Mouse (Mus musculus) brown adipose tissue, adult 24 weeks (tissue): ENCODE measurements around the gene Agrn. TPM values are rescaled to one million over a fixed set of nuclear protein-coding genes. Genes with fewer than 3 reads are reported as not detected.
A peak's percentile ranks its signal among the peaks of the same experiment; 100 is the strongest.
"Not testable (repeated sequence)": the region's sequence is repeated elsewhere in the genome, so short reads cannot be mapped to it uniquely, and the experiment has no call there.

ENCODE experiments used
- H3K27ac ChIP-seq: fragments of 200-500 bp; replicated peaks from 2 replicates; pipeline ENCODE4 v1.5.1; 2012; ENCODE audit warnings: low read depth, mild to moderate bottlenecking, low read length
- H3K4me1 ChIP-seq: fragments of 200-500 bp; 2 replicates; pipeline ENCODE4 v1.6.1; 2012; ENCODE audit warnings: low read length, mixed read lengths; ENCODE audit not compliant: control insufficient read depth, insufficient read depth, insufficient read length
- H3K4me3 ChIP-seq: fragments of 200-500 bp; 2 replicates; pipeline ENCODE4 v1.5.1; 2012; ENCODE audit warnings: low read depth, mild to moderate bottlenecking, low read length, moderate library complexity; ENCODE audit not compliant: insufficient read depth
- polyA plus RNA-seq: library from polyadenylated mRNA; stranded (reverse); fragments of >200 nt; gene quantifications from 2 replicates; pipeline ENCODE4 v1.2.4, GENCODE M21; 2012; ENCODE audit not compliant: missing spikeins, insufficient read depth, insufficient read length

The Agrn gene
- polyA plus RNA-seq, 1 experiment, result 9.5 TPM

- Histone ChIP-seq H3K27ac (peak overlapping the region; percentile 65; the same call in 1 of the 2 replicates), H3K4me3 (no peak overlapping the region), H3K4me1 (no peaks in the 10 kb centered on the region; the same call in 1 of the 2 replicates)
Measured at GRCm38 (mm10) chr4:156192421-156193199, 4.7 kb downstream of the Agrn start.

DNA sequence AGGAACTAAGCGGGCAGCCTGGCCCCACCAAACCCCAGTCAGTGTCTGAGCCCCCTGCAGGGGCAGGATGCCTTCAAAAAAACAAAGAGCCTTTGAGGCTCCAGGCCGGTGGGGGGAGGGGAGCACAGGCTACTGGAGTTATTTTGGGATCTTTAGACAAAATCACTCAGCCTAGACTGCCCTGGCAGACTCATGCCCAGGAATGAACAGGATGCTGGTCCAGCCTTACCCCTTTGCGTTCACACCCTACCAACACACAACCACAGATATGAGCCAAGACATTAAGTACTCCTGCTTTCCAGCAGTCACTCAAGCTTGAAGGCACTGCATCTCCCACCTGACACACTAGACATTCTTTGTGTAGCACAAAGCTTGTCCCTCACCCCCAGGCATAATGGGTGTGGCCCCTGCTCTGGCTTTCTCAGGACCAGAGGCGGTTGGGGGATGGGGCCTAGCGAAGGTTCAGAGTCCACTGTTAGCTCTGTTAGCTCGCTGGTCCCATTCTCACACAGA is 8.4 kb downstream of the Agrn start:
- H3K27ac ChIP-seq, result no peak overlapping the region
- no peak overlapping the region for H3K4me3 ChIP-seq
- no peaks in the 10 kb centered on the region for H3K4me1 ChIP-seq

- Histone ChIP-seq H3K4me1 (no peaks in the 10 kb centered on the region), H3K27ac (no peak overlapping the region), H3K4me3 (no peak overlapping the region)
Measured at GRCm38 (mm10) chr4:156188162-156188810, 9.0 kb downstream of the Agrn start.

- H3K4me1 ChIP-seq, result no peaks in the 10 kb centered on the region
- no peak overlapping the region for H3K27ac ChIP-seq
- no peak overlapping the region for H3K4me3 ChIP-seq
Measured at GRCm38 (mm10) chr4:156185950-156186850, 11.1 kb downstream of the Agrn start.

DNA sequence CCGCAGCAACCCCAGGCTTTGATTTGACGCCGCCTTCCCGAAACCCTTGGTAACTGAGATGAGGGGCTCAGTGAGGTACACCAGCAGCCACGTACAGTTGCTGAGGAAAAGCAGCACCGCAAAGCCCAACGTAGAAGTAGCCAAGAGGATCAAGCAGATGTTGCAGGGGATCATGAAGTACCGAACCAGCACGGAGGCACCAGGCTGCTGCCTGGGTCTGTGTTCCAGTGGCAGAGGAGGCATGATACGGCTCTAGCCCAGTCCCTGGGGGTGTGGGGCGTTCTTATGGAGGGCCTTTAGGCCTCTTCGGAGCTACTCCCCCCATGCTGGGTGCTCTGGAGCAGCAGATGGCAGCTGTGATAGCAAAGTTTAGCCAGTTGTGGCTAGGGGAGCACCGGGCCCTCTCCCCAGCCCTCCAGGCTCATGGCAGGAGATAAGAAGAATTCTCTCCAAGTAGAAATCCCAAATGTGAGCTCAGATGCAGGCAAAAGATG is 11.8 kb downstream of the Agrn start:
- Histone ChIP-seq H3K4me1 (no peaks in the 10 kb centered on the region), H3K27ac (no peak overlapping the region), H3K4me3 (no peak overlapping the region)

GRCm38 (mm10) chr4:156184291-156184954 is 12.9 kb downstream of the Agrn start:
- Histone ChIP-seq H3K4me3 (no peak overlapping the region), H3K27ac (no peak overlapping the region), H3K4me1 (no peaks in the 10 kb centered on the region)

- no peaks in the 10 kb centered on the region for H3K4me1 ChIP-seq
- H3K4me3 ChIP-seq, result no peak overlapping the region
- H3K27ac ChIP-seq, result no peak overlapping the region
Measured at GRCm38 (mm10) chr4:156183747-156184146, 13.5 kb downstream of the Agrn start.

DNA sequence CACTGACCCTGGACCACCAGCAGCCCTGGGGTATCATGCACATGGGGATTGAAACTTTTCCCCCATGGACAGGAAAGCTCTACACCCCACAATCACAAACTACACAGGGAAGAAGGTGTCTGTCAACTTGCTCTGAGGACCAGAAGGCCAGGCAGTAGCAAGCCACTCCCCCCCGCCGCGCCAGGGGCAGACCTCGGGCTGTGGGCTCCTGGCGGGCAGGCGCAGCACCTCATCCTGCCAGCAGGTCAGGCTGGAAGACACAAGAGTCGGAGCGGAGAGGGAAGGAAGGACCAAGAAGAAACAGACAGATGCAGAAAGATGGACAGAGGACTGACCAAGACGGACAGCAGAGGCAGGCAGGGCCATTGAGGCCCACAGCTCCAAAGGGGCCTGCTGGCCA is 19.7 kb downstream of the Agrn start:
- no peak overlapping the region for H3K27ac ChIP-seq
- H3K4me3 ChIP-seq, result no peak overlapping the region

GRCm38 (mm10) chr4:156171828-156172227 is 25.5 kb downstream of the Agrn start:
- H3K4me1 ChIP-seq, result no peaks in the 10 kb centered on the region
- H3K4me3 ChIP-seq, result no peak overlapping the region
- H3K27ac ChIP-seq, result no peak overlapping the region

More for the DNA sequence above, 19.7 kb downstream of the Agrn start:
- no peaks in the 10 kb centered on the region for H3K4me1 ChIP-seq

- no peak overlapping the region for H3K4me3 ChIP-seq
- no peaks in the 10 kb centered on the region for H3K4me1 ChIP-seq
- H3K27ac ChIP-seq, result no peak overlapping the region
Measured at GRCm38 (mm10) chr4:156169129-156169528, 28.2 kb downstream of the Agrn start.

DNA sequence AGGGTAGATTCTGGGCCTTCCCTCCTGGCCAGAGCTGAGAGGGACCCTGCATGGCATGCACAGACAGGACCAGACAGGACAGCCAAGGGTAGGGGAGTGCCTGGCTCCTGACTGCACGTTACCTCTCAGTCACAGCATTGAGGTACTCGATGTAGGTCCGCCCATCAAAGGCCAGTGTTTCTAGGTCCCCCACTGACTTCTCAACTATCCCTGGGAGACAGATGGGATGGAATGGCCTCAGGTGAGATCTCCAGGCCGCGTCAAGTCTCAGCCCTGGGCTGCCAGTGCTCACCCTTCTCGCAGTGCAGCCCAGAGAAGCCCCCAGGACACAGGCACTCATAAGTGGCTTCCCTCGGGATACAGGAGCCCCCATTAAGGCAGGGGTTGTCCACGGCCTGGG is 28.7 kb downstream of the Agrn start:
- no peak overlapping the region for H3K27ac ChIP-seq
- no peaks in the 10 kb centered on the region for H3K4me1 ChIP-seq
- H3K4me3 ChIP-seq, result no peak overlapping the region

- Histone ChIP-seq H3K4me1 (no peaks in the 10 kb centered on the region), H3K27ac (no peak overlapping the region), H3K4me3 (no peak overlapping the region)
Measured at GRCm38 (mm10) chr4:156166477-156166876, 30.8 kb downstream of the Agrn start.

DNA sequence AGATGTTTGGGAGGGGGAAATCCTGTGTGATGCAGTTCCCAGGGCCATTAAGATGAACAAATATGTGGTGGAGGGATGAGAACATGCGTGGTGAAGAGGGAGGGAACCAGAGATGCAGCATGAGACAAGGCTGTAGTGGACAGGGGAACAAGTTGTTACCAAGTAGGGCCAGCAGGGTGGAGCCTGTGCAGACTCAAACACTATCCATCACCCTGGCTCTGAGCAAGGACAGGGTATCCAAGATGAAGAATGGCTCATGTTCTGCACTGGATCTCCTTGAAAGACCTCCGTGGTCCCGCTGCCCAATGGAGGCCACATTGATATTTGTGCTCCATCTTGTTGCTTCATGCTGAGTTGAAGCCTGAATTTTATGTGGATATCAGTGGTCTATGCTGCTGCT is 42.5 kb downstream of the Agrn start:
- H3K27ac ChIP-seq, result no peak overlapping the region
- H3K4me1 ChIP-seq, result no peaks in the 10 kb centered on the region
- no peak overlapping the region for H3K4me3 ChIP-seq

GRCm38 (mm10) chr4:156150887-156151286 is 46.4 kb downstream of the Agrn start:
- H3K4me3 ChIP-seq, H3K27ac ChIP-seq, H3K4me1 ChIP-seq: not testable (repeated sequence)
